Mouse (Mus musculus) hindbrain, postnatal 0 days (tissue): ENCODE measurements around the gene Rilpl1. TPM values are rescaled to one million over a fixed set of nuclear protein-coding genes. Genes with fewer than 3 reads are reported as not detected.
A peak's percentile ranks its signal among the peaks of the same experiment; 100 is the strongest.
"Not testable (repeated sequence)": the region's sequence is repeated elsewhere in the genome, so short reads cannot be mapped to it uniquely, and the experiment has no call there.

Experiments used
- ATAC-seq: fragments of 200-750 bp; cut with Nextera tagmentation; 2 replicates; pipeline ENCODE4 v1.8.0; 2017; ENCODE audit warnings: mild to moderate bottlenecking, moderate TSS enrichment, moderate library complexity
- DNase-seq: peaks from one replicate; pipeline ENCODE4 v3.0.0-alpha.2; 2015; ENCODE audit warnings: low spot score
- H3K27ac ChIP-seq: fragments of 300-500 bp; sonication (generic); 2 replicates; pipeline ENCODE4 v1.5.1; 2014; ENCODE audit warnings: mild to moderate bottlenecking
- H3K27me3 ChIP-seq: fragments of 300-500 bp; sonication (generic); 2 replicates; pipeline ENCODE4 v1.6.1; 2014; ENCODE audit warnings: low read length, mixed read lengths; ENCODE audit not compliant: insufficient read depth
- H3K36me3 ChIP-seq: fragments of 300-500 bp; sonication (generic); 2 replicates; pipeline ENCODE4 v1.6.1; 2014; ENCODE audit warnings: low read length, mixed read lengths; ENCODE audit not compliant: insufficient read depth
- H3K4me1 ChIP-seq: fragments of 300-500 bp; sonication (generic); 2 replicates; pipeline ENCODE4 v1.6.1; 2014; ENCODE audit warnings: antibody characterized with exemption, low read length, mixed read lengths; ENCODE audit not compliant: insufficient read depth
- H3K4me2 ChIP-seq: fragments of 300-500 bp; sonication (generic); 2 replicates; pipeline ENCODE4 v1.6.1; 2014; ENCODE audit warnings: low read depth, mild to moderate bottlenecking, low read length, moderate library complexity, mixed read lengths
- H3K4me3 ChIP-seq: fragments of 300-500 bp; sonication (generic); 2 replicates; pipeline ENCODE4 v1.5.1; 2014; ENCODE audit warnings: low read length
- H3K9ac ChIP-seq: fragments of 300-500 bp; sonication (generic); replicated peaks from 2 replicates; pipeline ENCODE4 v1.6.1; 2014; ENCODE audit warnings: mild to moderate bottlenecking, low read length, moderate library complexity, mixed read lengths
- H3K9me3 ChIP-seq: fragments of 300-500 bp; sonication (generic); 2 replicates; pipeline ENCODE4 v1.6.1; 2016; ENCODE audit warnings: low read length, mixed read lengths
- CTCF ChIP-seq: IDR thresholded peaks from 2 replicates; pipeline ENCODE4 v1.5.1; 2016; ENCODE audit warnings: antibody characterized with exemption, control low read depth, low read depth
- WGBS: fragments of 180-500 bp; shearing (Covaris S2); extraction: QIAGEN DNeasy Blood & Tissue Kit; methylation state at CpG from one replicate; pipeline ENCODE4 v1.1.7; 2014; 5-methylcytosine and 5-hydroxymethylcytosine counted together
- polyA plus RNA-seq: library from polyadenylated mRNA; unstranded; fragments of >200 nt; fragmentation: Nextera tagmentation; extraction: Ambion mirVana; gene quantifications from 2 replicates; pipeline ENCODE4 v1.2.1, GENCODE M21; 2015
- total RNA-seq: library from RNA; depleted of rRNA; stranded (reverse); fragments of >200 nt; gene quantifications from 2 replicates; pipeline ENCODE4 v1.2.3, GENCODE M21; 2014

Rilpl1 gene
- total and polyA plus RNA-seq, 2 experiments from 2014 or later: 12.4 to 13.3 TPM

DNA sequence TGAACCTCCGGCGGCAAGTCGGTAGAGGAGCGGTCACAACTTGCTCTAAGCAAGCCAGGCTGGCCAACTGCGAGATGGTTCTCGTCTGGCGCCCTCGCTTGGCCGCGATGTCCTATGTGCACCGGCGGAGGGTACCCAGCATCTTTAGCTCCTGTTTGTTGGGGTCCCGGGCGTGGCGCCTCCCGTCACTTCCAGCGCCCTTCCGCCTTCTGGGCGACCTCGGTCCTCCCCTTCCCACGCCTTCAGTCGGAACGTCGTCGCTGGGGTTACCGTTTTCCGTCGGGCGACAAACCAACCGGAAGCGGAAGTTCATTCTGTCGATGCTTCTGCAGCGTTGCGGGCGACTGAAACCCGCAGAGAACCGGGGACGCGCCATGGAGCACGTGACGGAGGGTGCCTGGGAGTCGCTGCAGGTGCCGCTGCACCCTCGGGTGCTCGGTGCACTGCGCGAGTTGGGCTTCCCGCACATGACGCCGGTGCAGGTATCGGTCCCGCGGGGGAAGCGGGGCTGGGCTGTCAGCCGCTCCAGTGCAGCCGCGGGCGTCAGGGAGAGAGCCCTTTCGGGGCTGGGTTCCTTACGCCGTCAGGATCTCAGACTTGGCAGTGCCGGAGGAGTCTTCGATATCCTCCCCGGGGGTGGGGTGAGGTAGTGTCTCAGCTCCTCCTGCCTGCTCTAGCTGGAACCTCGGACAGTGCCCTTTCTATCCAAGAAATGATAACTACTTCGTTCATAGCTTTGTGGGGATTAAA is 21.5 kb upstream of the Rilpl1 start, which contains the start of gene Ddx55:
Ddx55 (plus strand) TSS at position 307 of the 750 bp plus-strand sequence.
- peak within 1 kb of the TSS; percentile 64 for H3K9ac ChIP-seq
- under 1% methylated on average over 66 of the region's 66 CpGs for WGBS
- H3K4me3 ChIP-seq: peak within 1 kb of the TSS; percentile 60
- peaks cover 5% of the 10 kb centered on the region; the same call in 1 of the 2 replicates for H3K4me1 ChIP-seq
- peak; percentile 57 for TF ChIP-seq CTCF
- ATAC-seq (peak; percentile 93), DNase-seq (peak; percentile 95)
- H3K27ac ChIP-seq: peak within 1 kb of the TSS; percentile 80
- no peaks in the 10 kb centered on the region for H3K27me3 ChIP-seq
- H3K9me3 ChIP-seq: no peaks in the 10 kb centered on the region
- peaks cover 41% of the 10 kb centered on the region for H3K36me3 ChIP-seq
- H3K4me2 ChIP-seq: peak within 1 kb of the TSS; percentile 74

DNA sequence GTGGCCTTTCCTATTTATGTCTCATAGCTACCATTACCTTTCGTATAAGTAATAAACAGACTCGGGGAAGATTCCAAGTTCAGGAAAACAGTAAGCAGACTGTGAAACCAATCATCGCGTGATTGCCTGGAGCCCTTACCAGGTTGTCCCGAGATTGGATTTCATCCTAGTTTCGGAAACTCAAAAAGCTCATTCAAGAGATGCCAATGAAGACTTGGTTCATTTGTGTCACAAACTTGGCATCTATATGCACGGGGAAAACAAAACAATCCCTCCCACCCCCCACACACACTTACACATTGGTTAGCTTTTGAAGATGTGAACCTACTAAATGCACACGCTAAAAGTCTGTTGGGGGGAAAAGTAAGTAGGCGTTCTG is 20.9 kb upstream of the Rilpl1 start:
- Histone ChIP-seq H3K27me3 (no peaks in the 10 kb centered on the region), H3K4me1 (peaks cover 5% of the 10 kb centered on the region; the same call in 1 of the 2 replicates), H3K4me3 (peak overlapping the region; percentile 60), H3K9ac (peak overlapping the region; percentile 64), H3K9me3 (no peaks in the 10 kb centered on the region), H3K4me2 (peak overlapping the region; percentile 74), H3K27ac (peak overlapping the region; percentile 80), H3K36me3 (peaks cover 41% of the 10 kb centered on the region)
- TF ChIP-seq CTCF: no peak
- peak; percentile 34 for DNase-seq
- no peak; the same call in 1 of the 2 replicates for ATAC-seq
- 9% methylated on average over 9 of the region's 9 CpGs for WGBS

DNA sequence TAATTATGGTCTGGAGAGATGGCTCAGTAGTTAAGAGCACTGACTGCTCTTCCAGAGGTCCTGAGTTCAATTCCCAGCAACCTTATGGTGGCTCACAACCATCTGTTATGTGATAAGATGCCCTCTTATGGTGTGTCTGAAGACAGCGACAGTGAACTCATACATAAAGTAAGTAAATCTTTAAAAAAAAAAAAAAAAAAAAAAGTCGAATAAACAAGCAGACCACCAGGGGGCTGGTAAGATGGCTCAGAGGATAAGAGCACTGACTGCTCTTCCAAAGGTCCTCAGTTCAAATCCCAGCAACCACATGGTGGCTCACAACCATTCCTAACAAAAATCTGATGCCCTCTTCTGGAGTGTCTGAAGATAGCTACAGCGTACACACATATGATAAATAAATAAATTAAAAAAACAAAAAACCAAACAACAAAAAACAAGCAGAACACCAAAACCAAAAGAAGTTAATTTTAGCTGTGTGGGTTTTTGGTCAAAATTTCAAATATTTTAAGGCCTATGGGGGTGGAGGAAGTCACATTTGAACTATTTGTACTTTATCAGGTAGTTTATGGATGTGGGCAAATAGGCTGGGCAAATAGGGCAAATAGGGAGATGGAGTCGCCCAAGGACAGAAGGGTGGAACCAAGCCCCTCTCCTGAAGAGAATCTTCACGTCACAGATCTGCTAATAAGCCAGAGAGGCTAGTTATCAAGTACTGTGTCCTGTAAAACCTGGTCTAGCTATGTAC is 20.3 kb upstream of the Rilpl1 start:
- not testable (repeated sequence) for H3K4me1 ChIP-seq, H3K9me3 ChIP-seq, ATAC-seq, H3K27me3 ChIP-seq, H3K9ac ChIP-seq, DNase-seq
- Histone ChIP-seq H3K4me3 (peak overlapping the region; percentile 60; the same call in 1 of the 2 replicates), H3K27ac (peak overlapping the region; percentile 80; the same call in 1 of the 2 replicates), H3K36me3 (peaks cover 40% of the 10 kb centered on the region), H3K4me2 (peak overlapping the region; percentile 74)
- WGBS: 30% methylated on average over 5 of the region's 5 CpGs
- peak; percentile 40 for TF ChIP-seq CTCF

DNA sequence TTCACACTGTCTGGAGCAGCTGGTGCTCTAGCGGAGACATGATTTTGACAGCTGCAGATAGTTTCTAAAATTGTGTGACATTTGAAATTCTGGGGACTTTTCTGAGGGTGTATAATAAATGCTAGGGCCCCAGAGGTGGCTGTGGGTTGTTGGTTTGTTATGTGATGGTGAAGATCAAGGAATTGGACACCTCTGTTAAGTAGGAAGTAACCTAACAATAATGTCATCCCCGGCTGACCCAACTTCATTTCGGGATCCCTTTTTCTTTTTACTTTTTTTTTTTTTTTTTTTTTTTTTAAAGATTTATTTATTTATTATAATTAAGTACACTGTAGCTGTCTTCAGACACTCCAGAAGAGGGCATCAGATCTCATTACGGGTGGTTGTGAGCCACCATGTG is 19.5 kb upstream of the Rilpl1 start:
- H3K27me3 ChIP-seq, H3K4me1 ChIP-seq, H3K9me3 ChIP-seq, H3K4me3 ChIP-seq, ATAC-seq, H3K9ac ChIP-seq, H3K27ac ChIP-seq, H3K4me2 ChIP-seq, DNase-seq: not testable (repeated sequence)
- peaks cover 43% of the 10 kb centered on the region for H3K36me3 ChIP-seq
- WGBS: 84% methylated on average over 4 of the region's 4 CpGs

DNA sequence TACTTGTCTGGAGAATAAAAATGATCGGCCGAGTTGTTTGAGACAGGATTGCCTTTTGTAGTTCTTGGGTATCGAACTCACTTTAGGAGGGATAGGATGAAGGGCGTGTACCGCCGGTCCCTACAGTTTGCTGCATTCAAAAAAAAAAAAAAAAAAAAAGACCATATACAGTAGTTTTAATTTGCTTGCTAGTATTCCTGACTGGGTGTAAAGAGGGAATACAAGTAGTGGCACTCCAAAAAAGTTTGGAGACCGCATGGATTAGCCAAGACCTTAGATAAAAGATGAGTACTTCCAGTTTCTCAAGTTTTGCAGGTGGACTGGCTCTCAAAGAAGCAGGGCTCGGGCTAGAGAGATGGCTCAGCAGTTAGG is 10.4 kb upstream of the Rilpl1 start:
- Histone ChIP-seq H3K36me3 (peaks cover 20% of the 10 kb centered on the region), H3K27ac (no peak overlapping the region; the same call in 1 of the 2 replicates)
- ATAC-seq: no peak

DNA sequence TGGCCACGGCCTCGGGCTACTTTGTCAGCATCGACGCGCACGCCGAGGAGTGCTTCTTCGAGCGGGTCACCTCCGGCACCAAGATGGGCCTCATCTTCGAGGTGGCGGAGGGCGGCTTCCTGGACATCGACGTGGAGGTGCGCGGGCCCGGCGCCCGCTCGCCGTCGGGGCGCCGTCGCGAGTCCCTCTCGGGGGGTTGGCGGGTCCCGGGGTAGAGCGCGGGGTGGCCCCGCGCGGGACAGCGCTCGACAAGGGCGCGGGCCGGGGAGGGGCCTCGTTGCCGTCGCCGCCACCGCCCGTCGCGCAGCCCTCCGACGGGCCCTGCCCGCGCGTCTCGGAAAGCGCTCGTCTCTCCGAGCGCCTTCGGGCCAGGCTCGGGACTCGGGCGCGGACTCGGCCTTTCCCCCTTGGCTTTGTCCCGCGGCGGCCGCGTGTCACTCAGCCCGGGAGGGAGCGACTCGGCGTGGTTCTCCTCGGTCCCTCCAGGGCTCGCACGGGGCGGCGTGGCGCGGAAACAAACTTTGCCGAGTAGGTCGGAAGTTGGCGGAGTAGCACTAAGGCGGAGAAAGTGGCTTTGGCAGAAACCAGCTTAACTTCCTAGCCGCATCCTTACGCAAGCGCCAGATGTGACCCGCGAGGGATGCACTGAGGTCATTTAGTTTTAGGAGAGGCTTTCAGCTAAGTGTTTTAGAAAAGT is 9.9 kb upstream of the Rilpl1 start:
- peak overlapping the region; percentile 78 for H3K27ac ChIP-seq
- DNase-seq (peak; percentile 75), ATAC-seq (peak; percentile 79)
- H3K9ac ChIP-seq: peak overlapping the region; percentile 66
- H3K4me2 ChIP-seq: peak overlapping the region; percentile 68
- TF ChIP-seq CTCF: no peak
- no peaks in the 10 kb centered on the region for H3K27me3 ChIP-seq
- H3K36me3 ChIP-seq: peaks cover 15% of the 10 kb centered on the region; the same call in 1 of the 2 replicates
- H3K9me3 ChIP-seq: no peaks in the 10 kb centered on the region
- under 1% methylated on average over 69 of the region's 89 CpGs for WGBS
- H3K4me1 ChIP-seq: no peaks in the 10 kb centered on the region; the same call in 1 of the 2 replicates
- peak overlapping the region; percentile 63 for H3K4me3 ChIP-seq

More for the DNA sequence above, 10.4 kb upstream of the Rilpl1 start:
- peak overlapping the region; percentile 66 for H3K9ac ChIP-seq
- H3K4me1 ChIP-seq: no peaks in the 10 kb centered on the region; the same call in 1 of the 2 replicates
- no peaks in the 10 kb centered on the region for H3K27me3 ChIP-seq
- H3K9me3 ChIP-seq: no peaks in the 10 kb centered on the region
- peak overlapping the region; percentile 68 for H3K4me2 ChIP-seq
- peak overlapping the region; percentile 63 for H3K4me3 ChIP-seq
- no peak for TF ChIP-seq CTCF
- DNase-seq: no peak
- WGBS: 16% methylated on average over 8 of the region's 8 CpGs
